Mouse (Mus musculus) forebrain, embryonic 14.5 days (tissue): ENCODE data around the gene Mstn. TPM values are rescaled to one million over a fixed set of nuclear protein-coding genes. Genes with fewer than 3 reads are reported as not detected.

Source experiments
- ATAC-seq: fragments of 200-750 bp; cut with Nextera tagmentation; 2 replicates; pipeline ENCODE4 v1.8.0; 2017; ENCODE audit warnings: mild to moderate bottlenecking, moderate library complexity
- DNase-seq: peaks from one replicate; pipeline ENCODE4 v3.0.0-alpha.2; 2015; ENCODE audit warnings: low spot score
- H3K27ac ChIP-seq: fragments of 300-500 bp; sonication (generic); 2 replicates; pipeline ENCODE4 v1.5.1; 2014; ENCODE audit warnings: low read depth, mild to moderate bottlenecking, control low read depth, low read length, moderate library complexity
- H3K27me3 ChIP-seq: fragments of 300-500 bp; sonication (generic); replicated peaks from 2 replicates; pipeline ENCODE4 v1.6.1; 2014; ENCODE audit warnings: low read length, control low read depth, mixed read lengths; ENCODE audit not compliant: control insufficient read depth, insufficient read depth
- H3K36me3 ChIP-seq: fragments of 300-500 bp; sonication (generic); 2 replicates; pipeline ENCODE4 v1.6.1; 2014; ENCODE audit warnings: low read length, control low read depth; ENCODE audit not compliant: control insufficient read depth, insufficient read depth
- H3K4me1 ChIP-seq: fragments of 300-500 bp; sonication (generic); 2 replicates; pipeline ENCODE4 v1.6.1; 2014; ENCODE audit warnings: antibody characterized with exemption, low read length, control low read depth; ENCODE audit not compliant: control insufficient read depth, insufficient read depth
- H3K4me2 ChIP-seq: fragments of 300-500 bp; sonication (generic); 2 replicates; pipeline ENCODE4 v1.6.1; 2014; ENCODE audit warnings: mild to moderate bottlenecking, control low read depth, low read length
- H3K4me3 ChIP-seq: fragments of 300-500 bp; sonication (generic); 2 replicates; pipeline ENCODE4 v1.5.1; 2014; ENCODE audit warnings: low read depth, low read length, control low read depth
- H3K9ac ChIP-seq: fragments of 300-500 bp; sonication (generic); 2 replicates; pipeline ENCODE4 v1.6.1; 2014; ENCODE audit warnings: mild to moderate bottlenecking, low read length, control low read depth, moderate library complexity
- H3K9me3 ChIP-seq: fragments of 300-500 bp; sonication (generic); replicated peaks from 2 replicates; pipeline ENCODE4 v1.6.1; 2016; ENCODE audit warnings: low read length, control low read depth, mixed read lengths; ENCODE audit not compliant: control insufficient read depth
- WGBS: fragments of 180-500 bp; shearing (Covaris S2); extraction: QIAGEN DNeasy Blood & Tissue Kit; methylation state at CpG from one replicate; pipeline ENCODE4 v1.1.7; 2014; 5-methylcytosine and 5-hydroxymethylcytosine counted together
- polyA plus RNA-seq: library from polyadenylated mRNA; unstranded; fragments of >200 nt; fragmentation: Nextera tagmentation; extraction: Ambion mirVana; gene quantifications from 2 replicates; pipeline ENCODE4 v1.2.1, GENCODE M21; 2014

The Mstn gene
- polyA plus RNA-seq, 1 experiment from 2014 or later = 0.32 TPM

DNA sequence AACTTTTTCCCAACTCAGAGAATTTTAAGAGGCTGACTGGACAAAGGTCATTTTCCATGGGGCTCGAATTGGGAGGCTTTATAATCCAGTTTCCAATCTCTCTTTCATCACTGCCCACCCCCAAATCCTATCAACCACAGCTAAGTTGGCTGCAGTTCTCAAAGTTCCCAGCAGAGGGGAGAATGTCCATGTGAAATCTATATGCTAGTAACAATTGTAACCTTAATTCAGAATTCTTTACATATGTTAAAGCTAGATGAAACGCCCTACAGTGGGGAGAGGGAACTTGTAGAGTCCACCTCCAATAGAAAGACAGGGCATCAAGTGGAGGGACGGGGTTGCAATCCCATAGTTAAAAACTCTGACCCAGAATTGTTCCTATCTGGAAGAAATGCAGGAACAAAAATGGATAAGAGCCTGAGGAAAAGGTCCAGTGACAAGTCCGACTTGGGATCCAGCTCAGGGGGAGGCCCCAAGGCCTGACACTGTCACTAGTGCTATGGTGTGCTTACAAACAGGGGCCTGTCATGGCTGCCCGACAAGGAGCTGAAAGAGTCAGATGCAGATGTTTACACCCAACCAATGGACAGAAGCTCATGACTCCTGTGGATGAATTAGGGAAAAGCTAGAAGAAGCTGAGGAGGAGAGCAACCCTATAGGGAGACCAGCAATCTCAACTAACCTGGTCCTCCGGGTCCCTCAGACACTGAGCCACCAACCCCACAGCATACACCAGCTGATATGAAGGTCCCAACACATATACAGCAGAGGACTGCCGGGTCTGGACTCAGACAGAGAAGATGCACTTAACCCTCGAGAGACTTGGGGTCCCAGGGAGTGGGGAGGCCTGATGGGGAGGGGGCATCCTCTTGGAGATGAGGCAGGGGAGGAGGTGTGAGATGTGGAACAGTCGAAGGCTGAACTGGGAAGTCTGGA lies 8.1 kb upstream of the Mstn start:
- Histone ChIP-seq H3K4me2 (no peak overlapping the region), H3K4me3 (no peak overlapping the region), H3K27ac (no peak overlapping the region), H3K9me3 (no peaks in the 10 kb centered on the region), H3K27me3 (no peaks in the 10 kb centered on the region), H3K4me1 (no peaks in the 10 kb centered on the region), H3K36me3 (no peaks in the 10 kb centered on the region), H3K9ac (no peak overlapping the region)
- WGBS = 49% methylated on average over 9 of the region's 9 CpGs
- ATAC-seq = peak; percentile 81
- DNase-seq = peak; percentile 82

DNA sequence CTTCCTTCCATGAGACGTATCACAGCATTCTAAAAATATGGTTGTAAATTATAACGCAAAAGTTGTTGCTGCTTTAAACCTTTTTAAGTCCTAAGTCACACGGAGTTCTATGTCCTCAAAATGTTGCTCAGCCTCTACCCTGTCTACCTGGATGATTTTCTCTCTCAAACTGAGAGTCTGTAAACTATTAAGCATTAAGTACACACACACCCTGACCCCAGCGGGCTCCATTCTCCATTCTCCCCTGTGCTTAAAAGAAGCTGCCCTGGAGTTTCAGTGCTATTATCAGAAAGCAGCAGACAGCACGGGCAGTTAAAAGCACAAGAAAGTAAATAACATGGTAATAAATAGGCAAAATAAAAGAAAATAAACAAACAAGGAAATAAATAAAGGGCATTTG lies 2.3 kb upstream of the Mstn start:
- H3K4me1 ChIP-seq = peaks cover 3% of the 10 kb centered on the region; the same call in 1 of the 2 replicates
- H3K9ac ChIP-seq = no peak overlapping the region
- no peaks in the 10 kb centered on the region for H3K9me3 ChIP-seq
- H3K4me3 ChIP-seq = no peak overlapping the region
- H3K4me2 ChIP-seq = no peak overlapping the region
- DNase-seq (no peak), ATAC-seq (no peak)
- H3K36me3 ChIP-seq = no peaks in the 10 kb centered on the region
- H3K27ac ChIP-seq = no peak overlapping the region
- 79% methylated on average over 5 of the region's 5 CpGs for WGBS
- no peaks in the 10 kb centered on the region for H3K27me3 ChIP-seq

DNA sequence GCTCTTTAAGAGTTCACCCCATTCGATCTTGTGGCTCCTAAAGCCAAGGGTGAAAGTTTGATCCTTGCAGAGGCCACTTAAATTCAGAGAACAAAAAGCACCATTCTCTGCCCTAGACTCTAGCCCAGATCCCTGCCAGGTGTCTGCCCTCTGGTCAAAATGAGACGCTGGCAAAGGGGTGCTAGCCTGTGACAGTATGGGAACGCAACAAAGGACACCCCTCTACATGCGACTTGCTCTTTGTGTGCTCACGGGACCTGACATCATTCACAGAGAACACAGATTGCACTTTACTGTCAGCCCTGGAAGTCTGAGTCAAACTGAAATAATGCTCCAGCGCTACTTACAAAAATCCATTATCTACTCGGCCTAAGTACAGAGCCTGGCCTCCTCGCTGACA lies 941 bp upstream of the Mstn start:
- H3K9me3 ChIP-seq = no peaks in the 10 kb centered on the region
- no peaks in the 10 kb centered on the region for H3K27me3 ChIP-seq
- WGBS = 28% methylated on average over 8 of the region's 8 CpGs
- ATAC-seq (no peak), DNase-seq (peak; percentile 13)
- no peak overlapping the region for H3K4me3 ChIP-seq
- H3K36me3 ChIP-seq = no peaks in the 10 kb centered on the region
- H3K9ac ChIP-seq = no peak overlapping the region
- peaks cover 3% of the 10 kb centered on the region; the same call in 1 of the 2 replicates for H3K4me1 ChIP-seq
- H3K4me2 ChIP-seq = no peak overlapping the region
- H3K27ac ChIP-seq = no peak overlapping the region

DNA sequence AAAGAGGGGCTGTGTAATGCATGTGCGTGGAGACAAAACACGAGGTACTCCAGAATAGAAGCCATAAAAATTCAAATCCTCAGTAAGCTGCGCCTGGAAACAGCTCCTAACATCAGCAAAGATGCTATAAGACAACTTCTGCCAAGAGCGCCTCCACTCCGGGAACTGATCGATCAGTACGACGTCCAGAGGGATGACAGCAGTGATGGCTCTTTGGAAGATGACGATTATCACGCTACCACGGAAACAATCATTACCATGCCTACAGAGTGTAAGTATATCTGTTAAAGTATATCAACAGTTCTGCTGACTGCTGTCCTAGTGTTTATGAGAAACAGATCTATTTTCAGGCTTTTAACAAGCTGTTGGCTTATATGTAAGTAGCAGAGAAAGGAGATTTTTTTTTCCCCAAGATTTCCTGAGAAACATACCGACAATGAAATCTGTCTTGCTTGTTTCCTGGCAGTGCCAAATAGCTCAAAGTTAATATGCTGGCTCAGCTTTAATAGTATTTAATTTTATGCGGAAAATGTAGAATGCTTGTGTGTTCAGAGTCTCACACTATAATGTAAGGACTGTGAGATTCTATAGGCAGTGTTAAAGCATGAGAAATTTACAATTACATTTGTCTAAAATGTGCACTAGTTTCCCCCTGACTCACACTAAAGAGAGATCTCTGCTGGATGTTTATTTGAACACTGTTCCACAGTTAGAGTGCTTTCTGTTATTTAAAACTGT lies 600 bp downstream of the Mstn start:
- H3K4me2 ChIP-seq = no peak overlapping the region
- no peak overlapping the region for H3K4me3 ChIP-seq
- ATAC-seq = peak; percentile 82; the same call in 1 of the 2 replicates
- no peaks in the 10 kb centered on the region for H3K9me3 ChIP-seq
- H3K9ac ChIP-seq = peak overlapping the region; percentile 41
- no peaks in the 10 kb centered on the region for H3K27me3 ChIP-seq
- no peak overlapping the region for H3K27ac ChIP-seq
- WGBS = 65% methylated on average over 13 of the region's 13 CpGs
- DNase-seq = peak; percentile 59
- peaks cover 3% of the 10 kb centered on the region; the same call in 1 of the 2 replicates for H3K4me1 ChIP-seq
- H3K36me3 ChIP-seq = no peaks in the 10 kb centered on the region

DNA sequence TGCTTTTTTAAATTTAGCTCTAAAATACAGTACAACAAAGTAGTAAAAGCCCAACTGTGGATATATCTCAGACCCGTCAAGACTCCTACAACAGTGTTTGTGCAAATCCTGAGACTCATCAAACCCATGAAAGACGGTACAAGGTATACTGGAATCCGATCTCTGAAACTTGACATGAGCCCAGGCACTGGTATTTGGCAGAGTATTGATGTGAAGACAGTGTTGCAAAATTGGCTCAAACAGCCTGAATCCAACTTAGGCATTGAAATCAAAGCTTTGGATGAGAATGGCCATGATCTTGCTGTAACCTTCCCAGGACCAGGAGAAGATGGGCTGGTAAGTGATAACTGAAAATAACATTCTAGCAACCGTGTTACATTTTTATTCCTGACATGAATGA lies 2.5 kb downstream of the Mstn start:
- Histone ChIP-seq H3K4me3 (no peak overlapping the region), H3K4me1 (peaks cover 3% of the 10 kb centered on the region; the same call in 1 of the 2 replicates), H3K27ac (no peak overlapping the region), H3K9me3 (no peaks in the 10 kb centered on the region), H3K4me2 (no peak overlapping the region), H3K27me3 (no peaks in the 10 kb centered on the region), H3K36me3 (no peaks in the 10 kb centered on the region), H3K9ac (no peak overlapping the region)
- ATAC-seq (no peak), DNase-seq (no peak)
- 86% methylated on average over 4 of the region's 4 CpGs for WGBS

DNA sequence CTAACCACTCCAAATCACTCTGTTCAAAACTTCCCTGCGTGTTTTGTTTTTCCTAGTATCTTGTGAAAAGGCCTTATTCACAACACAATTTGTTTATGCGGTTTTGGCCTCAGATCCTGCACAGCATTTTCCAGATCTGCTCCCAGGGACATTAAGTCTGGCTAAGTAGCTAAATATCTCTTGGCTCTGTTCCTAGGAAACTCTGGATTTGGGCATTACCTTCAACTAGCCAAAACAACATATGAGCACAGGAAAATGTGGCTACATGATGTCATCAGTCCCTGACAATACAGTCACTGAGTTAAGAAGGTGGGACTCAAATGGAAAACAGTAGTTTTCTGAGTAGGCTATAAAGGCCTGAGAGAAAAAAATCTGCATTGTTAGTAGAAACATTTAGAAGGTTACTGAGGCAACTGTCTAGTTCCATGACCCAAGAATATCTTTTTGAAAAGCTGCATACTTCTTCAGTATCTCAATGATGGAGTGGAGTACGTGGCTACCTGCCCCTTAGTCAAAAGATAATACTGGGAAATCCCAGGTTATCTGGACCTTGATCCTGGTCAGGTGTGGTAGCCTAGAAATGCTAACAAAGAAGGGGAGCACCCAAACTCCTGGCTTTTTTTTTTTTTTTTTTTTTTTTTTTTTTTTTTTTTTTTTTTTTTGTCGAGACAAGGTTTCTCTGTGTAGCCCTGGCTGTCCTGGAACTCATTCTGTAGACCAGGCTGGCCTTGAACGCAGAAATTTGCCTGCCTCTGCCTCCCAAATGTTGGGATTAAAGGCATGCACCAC lies 8.5 kb downstream of the Mstn start:
- DNase-seq = peak; percentile 56
- no peak overlapping the region for H3K4me2 ChIP-seq

DNA sequence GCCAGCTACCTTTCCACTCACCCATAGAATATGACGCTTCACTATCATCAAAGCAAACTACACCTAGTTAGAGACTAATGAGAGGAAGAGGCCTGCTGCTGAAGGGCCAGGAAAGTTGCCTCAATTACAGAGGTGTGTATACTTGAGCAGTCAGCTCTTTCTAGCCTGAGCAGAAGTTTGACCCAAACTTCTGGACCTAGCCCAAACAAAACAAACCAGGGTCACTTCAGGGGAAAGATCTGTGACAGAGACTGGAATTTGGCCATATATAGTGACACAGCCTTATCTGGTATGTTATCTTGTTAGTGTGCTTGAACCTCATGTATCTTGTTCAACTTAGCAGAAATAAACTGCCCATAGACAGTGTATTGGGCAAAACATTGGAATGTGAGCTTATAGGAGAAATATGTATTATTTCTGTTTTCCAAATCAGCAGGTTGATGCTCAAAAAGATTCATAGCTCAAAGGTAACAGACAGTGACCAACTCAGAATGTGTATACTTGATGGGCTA lies 9.3 kb downstream of the Mstn start:
- H3K9ac ChIP-seq = no peak overlapping the region
- H3K27ac ChIP-seq = no peak overlapping the region
- no peaks in the 10 kb centered on the region for H3K4me1 ChIP-seq
- H3K27me3 ChIP-seq = no peaks in the 10 kb centered on the region
- DNase-seq (no peak), ATAC-seq (no peak)
- WGBS = 96% methylated on average over 1 of the region's 1 CpGs
- H3K9me3 ChIP-seq = no peaks in the 10 kb centered on the region
- H3K36me3 ChIP-seq = no peaks in the 10 kb centered on the region
- no peak overlapping the region for H3K4me3 ChIP-seq
- no peak overlapping the region for H3K4me2 ChIP-seq

More for the DNA sequence above, 8.5 kb downstream of the Mstn start:
- Histone ChIP-seq H3K4me1 (no peaks in the 10 kb centered on the region), H3K27me3 (no peaks in the 10 kb centered on the region), H3K9ac (no peak overlapping the region), H3K4me3 (no peak overlapping the region), H3K27ac (no peak overlapping the region), H3K36me3 (no peaks in the 10 kb centered on the region), H3K9me3 (no peaks in the 10 kb centered on the region)
- 68% methylated on average over 5 of the region's 5 CpGs for WGBS
- no peak for ATAC-seq

DNA sequence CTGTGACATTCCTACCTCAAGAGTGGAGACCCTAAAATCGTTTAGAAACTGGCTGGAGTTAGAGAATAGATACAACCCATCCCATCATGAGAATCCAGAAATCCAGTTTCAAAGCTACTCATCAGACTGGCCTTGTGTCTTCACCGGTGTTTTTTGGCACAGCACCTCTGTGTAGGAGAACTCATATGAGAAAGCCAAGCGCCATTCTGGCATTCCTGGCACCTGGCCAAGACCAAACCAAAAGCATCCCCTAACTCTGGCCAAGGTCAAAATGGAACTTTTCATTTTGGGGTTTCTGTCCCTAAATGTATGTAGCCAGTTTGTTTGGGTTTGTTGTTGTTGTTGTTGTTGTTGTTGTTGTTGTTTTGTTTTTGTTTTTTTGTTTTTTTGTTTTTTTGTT lies 15.2 kb downstream of the Mstn start:
- Histone ChIP-seq H3K4me2 (no peak overlapping the region), H3K9me3 (no peaks in the 10 kb centered on the region), H3K9ac (no peak overlapping the region), H3K27me3 (no peaks in the 10 kb centered on the region), H3K36me3 (no peaks in the 10 kb centered on the region), H3K4me3 (no peak overlapping the region), H3K4me1 (no peaks in the 10 kb centered on the region), H3K27ac (no peak overlapping the region)
- DNase-seq (peak; percentile 18), ATAC-seq (no peak)
- WGBS = 72% methylated on average over 3 of the region's 3 CpGs
